Mouse (Mus musculus) ES-Bruce4 (cell line): ENCODE measurements at regions not wholly inside any gene's neighbourhood (a gene's known extent, or its start where the extent isn't known, plus 50 kb on each side); places are given as distances from the start of the nearest gene placed in this dataset.

ENCODE experiments used
- H3K27ac ChIP-seq: 2 replicates; pipeline ENCODE4 v1.5.1; 2012; ENCODE audit warnings: low read length, inconsistent platforms; ENCODE audit not compliant: insufficient read depth
- H3K27me3 ChIP-seq: 2 replicates; pipeline ENCODE4 v1.6.1; 2012; ENCODE audit warnings: mild to moderate bottlenecking, low read length, inconsistent platforms; ENCODE audit not compliant: control insufficient read depth, poor library complexity, insufficient read depth, severe bottlenecking
- H3K36me3 ChIP-seq: 2 replicates; pipeline ENCODE4 v1.6.1; 2012; ENCODE audit warnings: inconsistent platforms, mild to moderate bottlenecking, low read length, moderate library complexity; ENCODE audit not compliant: control insufficient read depth, poor library complexity, insufficient read depth, severe bottlenecking
- H3K4me1 ChIP-seq: one replicate; pipeline ENCODE4 v1.8.1; 2011; ENCODE audit warnings: low read length; ENCODE audit not compliant: control insufficient read depth, insufficient read depth
- H3K4me3 ChIP-seq: 2 replicates; pipeline ENCODE4 v1.5.1; 2011; ENCODE audit warnings: low read depth, mild to moderate bottlenecking, low read length
- H3K9ac ChIP-seq: 2 replicates; pipeline ENCODE4 v1.6.1; 2012; ENCODE audit warnings: low read depth, mild to moderate bottlenecking, inconsistent platforms; ENCODE audit not compliant: poor library complexity, severe bottlenecking
- H3K9me3 ChIP-seq: replicated peaks from 2 replicates; pipeline ENCODE4 v1.6.1; 2012; ENCODE audit warnings: mild to moderate bottlenecking, low read length, inconsistent platforms; ENCODE audit not compliant: control insufficient read depth, poor library complexity, insufficient read depth, severe bottlenecking
- CTCF ChIP-seq: IDR thresholded peaks from one replicate; pipeline ENCODE4 v1.8.1; 2011; ENCODE audit warnings: low read depth, low read length
- EP300 ChIP-seq: IDR thresholded peaks from 2 replicates; pipeline ENCODE4 v1.6.1; 2011; ENCODE audit warnings: low read depth, low read length; ENCODE audit not compliant: insufficient read depth
- POLR2A ChIP-seq: IDR thresholded peaks from one replicate; pipeline ENCODE4 v1.8.1; 2011; ENCODE audit warnings: low read length; ENCODE audit not compliant: insufficient read depth

GRCm38 (mm10) chrX:93888480-93888879, 56.5 kb upstream of the Pdk3 start:
- Histone ChIP-seq H3K36me3 (no peaks in the 10 kb centered on the region), H3K27me3 (no peaks in the 10 kb centered on the region), H3K4me1 (no peaks in the 10 kb centered on the region), H3K9me3 (no peaks in the 10 kb centered on the region), H3K9ac (no peak overlapping the region), H3K27ac (no peak overlapping the region), H3K4me3 (no peak overlapping the region)
- no peak for TF ChIP-seq EP300
- TF ChIP-seq POLR2A = no peak
- no peak for TF ChIP-seq CTCF

- no peak overlapping the region for H3K27ac ChIP-seq
- H3K4me1 ChIP-seq = no peaks in the 10 kb centered on the region
- no peaks in the 10 kb centered on the region for H3K27me3 ChIP-seq
- H3K9me3 ChIP-seq = no peaks in the 10 kb centered on the region
- no peak overlapping the region for H3K4me3 ChIP-seq
- H3K36me3 ChIP-seq = no peaks in the 10 kb centered on the region
- no peak overlapping the region for H3K9ac ChIP-seq
- TF ChIP-seq CTCF (no peak), EP300 (no peak), POLR2A (no peak)
Measured at GRCm38 (mm10) chrX:93888966-93889365, 57.0 kb upstream of the Pdk3 start.

- Histone ChIP-seq H3K27ac (no peak overlapping the region), H3K4me1 (no peaks in the 10 kb centered on the region), H3K9me3 (no peaks in the 10 kb centered on the region), H3K36me3 (no peaks in the 10 kb centered on the region), H3K4me3 (no peak overlapping the region), H3K9ac (no peak overlapping the region), H3K27me3 (no peaks in the 10 kb centered on the region)
- peak; percentile 56 for TF ChIP-seq CTCF
- TF ChIP-seq POLR2A = no peak
- TF ChIP-seq EP300 = no peak
Measured at GRCm38 (mm10) chrX:93889394-93890042, 57.5 kb upstream of the Pdk3 start.

- Histone ChIP-seq H3K9me3 (no peaks in the 10 kb centered on the region), H3K4me3 (no peak overlapping the region), H3K36me3 (no peaks in the 10 kb centered on the region), H3K27me3 (no peaks in the 10 kb centered on the region), H3K4me1 (no peaks in the 10 kb centered on the region), H3K27ac (no peak overlapping the region), H3K9ac (no peak overlapping the region)
- no peak for TF ChIP-seq EP300
- no peak for TF ChIP-seq CTCF
- TF ChIP-seq POLR2A = no peak
Measured at GRCm38 (mm10) chrX:93896838-93897820, 65.1 kb upstream of the Pdk3 start.

GRCm38 (mm10) chrX:93903209-93903608, 65.2 kb upstream of the AU015836 start:
- H3K36me3 ChIP-seq = no peaks in the 10 kb centered on the region
- no peak overlapping the region for H3K4me3 ChIP-seq
- H3K9me3 ChIP-seq = no peaks in the 10 kb centered on the region
- H3K27ac ChIP-seq = no peak overlapping the region
- TF ChIP-seq EP300 (no peak), POLR2A (no peak), CTCF (no peak)
- no peak overlapping the region for H3K9ac ChIP-seq
- H3K4me1 ChIP-seq = no peaks in the 10 kb centered on the region
- H3K27me3 ChIP-seq = no peaks in the 10 kb centered on the region

- Histone ChIP-seq H3K4me1 (no peaks in the 10 kb centered on the region), H3K4me3 (no peak overlapping the region), H3K9ac (no peak overlapping the region), H3K27me3 (no peaks in the 10 kb centered on the region), H3K27ac (no peak overlapping the region), H3K9me3 (no peaks in the 10 kb centered on the region), H3K36me3 (no peaks in the 10 kb centered on the region)
- TF ChIP-seq EP300 = no peak
- TF ChIP-seq CTCF = no peak
- TF ChIP-seq POLR2A = no peak
Measured at GRCm38 (mm10) chrX:93905531-93905930, 62.9 kb upstream of the AU015836 start.
